Mouse (Mus musculus) embryonic fibroblast, embryonic 13.5 days (primary cell): ENCODE data around the gene Gm28308. TPM values are rescaled to one million over a fixed set of nuclear protein-coding genes. Genes with fewer than 3 reads are reported as not detected.
A peak's percentile ranks its signal among the peaks of the same experiment; 100 is the strongest.

Experiments
- H3K27ac ChIP-seq: 2 replicates; pipeline ENCODE4 v1.5.1; 2012; ENCODE audit warnings: low read length, control low read depth, inconsistent platforms; ENCODE audit not compliant: insufficient read depth
- H3K4me1 ChIP-seq: 2 replicates; pipeline ENCODE4 v1.6.1; 2011; ENCODE audit warnings: low read length; ENCODE audit not compliant: control insufficient read depth, insufficient read depth
- H3K4me3 ChIP-seq: 2 replicates; pipeline ENCODE4 v1.5.1; 2011; ENCODE audit warnings: mild to moderate bottlenecking, control low read depth, low read length; ENCODE audit not compliant: insufficient read depth
- CTCF ChIP-seq: IDR thresholded peaks from 2 replicates; pipeline ENCODE4 v1.5.1; 2011; ENCODE audit warnings: mild to moderate bottlenecking, control low read depth, low read length, moderate library complexity, borderline replicate concordance; ENCODE audit not compliant: insufficient read depth
- POLR2A ChIP-seq: IDR thresholded peaks from 2 replicates; pipeline ENCODE4 v1.6.1; 2011; ENCODE audit warnings: low read depth, mild to moderate bottlenecking, control low read depth, low read length, moderate library complexity
- polyA plus RNA-seq: library from polyadenylated mRNA; stranded (reverse); fragments of >200 nt; gene quantifications from 2 replicates; pipeline ENCODE4 v1.2.4, GENCODE M21; 2011; ENCODE audit warnings: low read depth; ENCODE audit not compliant: missing spikeins, insufficient read length

The Gm28308 gene
- polyA plus RNA-seq, 1 experiment = not detected

- H3K4me3 ChIP-seq = peak overlapping the region; percentile 23
- H3K4me1 ChIP-seq = 0 out of 2 replicates have a peak, but pooled peaks cover 2% of the 10 kb centered on the region
- H3K27ac ChIP-seq = peak overlapping the region; percentile 76
Measured at GRCm38 (mm10) chr6:52160511-52161335, 52.4 kb downstream of the Gm28308 start.

GRCm38 (mm10) chr6:52159979-52160378 is 53.2 kb downstream of the Gm28308 start:
- 0 out of 2 replicates have a peak, but pooled peaks cover 2% of the 10 kb centered on the region for H3K4me1 ChIP-seq
- peak overlapping the region; percentile 90 for H3K27ac ChIP-seq
- H3K4me3 ChIP-seq = peak overlapping the region; percentile 55

More at GRCm38 (mm10) chr6:52160511-52161335, 52.4 kb downstream of the Gm28308 start:
- TF ChIP-seq CTCF = no peak
- 0 out of 2 replicates have a peak, but pooled peaks have one; percentile 31 for TF ChIP-seq POLR2A

GRCm38 (mm10) chr6:52159164-52159761 is 53.9 kb downstream of the Gm28308 start:
- 0 out of 2 replicates have a peak, but pooled peaks cover 2% of the 10 kb centered on the region for H3K4me1 ChIP-seq
- TF ChIP-seq CTCF (no peak), POLR2A (no peak; the same call in none of the 2 replicates)
- H3K27ac ChIP-seq = peak overlapping the region; percentile 90
- peak overlapping the region; percentile 55 for H3K4me3 ChIP-seq

More at GRCm38 (mm10) chr6:52159979-52160378, 53.2 kb downstream of the Gm28308 start:
- TF ChIP-seq CTCF = no peak
- TF ChIP-seq POLR2A = no peak

- Histone ChIP-seq H3K4me1 (0 out of 2 replicates have a peak, but pooled peaks cover 2% of the 10 kb centered on the region), H3K27ac (peak within 1 kb of the TSS; percentile 90), H3K4me3 (peak within 1 kb of the TSS; percentile 55)
- TF ChIP-seq POLR2A (peak; percentile 70), CTCF (no peak)
Measured at GRCm38 (mm10) chr6:52158276-52159051, 54.7 kb downstream of the Gm28308 start, which contains the start of gene Hoxa1. Gene Hoxa1 (minus strand): TSS chr6:52158317.

- no peak for TF ChIP-seq POLR2A
- no peak for TF ChIP-seq CTCF
- Histone ChIP-seq H3K27ac (no peak overlapping the region), H3K4me1 (no peaks in the 10 kb centered on the region)
Measured at GRCm38 (mm10) chr6:52157466-52158275, 55.5 kb downstream of the Gm28308 start.

GRCm38 (mm10) chr6:52156551-52157200 is 56.5 kb downstream of the Gm28308 start:
- Histone ChIP-seq H3K27ac (no peak overlapping the region), H3K4me1 (no peaks in the 10 kb centered on the region), H3K4me3 (no peak overlapping the region)
- TF ChIP-seq POLR2A (no peak), CTCF (no peak)

More at GRCm38 (mm10) chr6:52157466-52158275, 55.5 kb downstream of the Gm28308 start:
- peak overlapping the region; percentile 54 for H3K4me3 ChIP-seq

GRCm38 (mm10) chr6:52155471-52155870 is 57.7 kb downstream of the Gm28308 start:
- TF ChIP-seq POLR2A = no peak
- no peak for TF ChIP-seq CTCF
- Histone ChIP-seq H3K27ac (no peak overlapping the region), H3K4me3 (no peak overlapping the region), H3K4me1 (0 out of 2 replicates have a peak, but pooled peaks cover under 1% of the 10 kb centered on the region)

- no peak overlapping the region for H3K27ac ChIP-seq
- H3K4me1 ChIP-seq = 0 out of 2 replicates have a peak, but pooled peaks cover 4% of the 10 kb centered on the region
- H3K4me3 ChIP-seq = no peak overlapping the region
- TF ChIP-seq POLR2A = no peak
- no peak for TF ChIP-seq CTCF
Measured at GRCm38 (mm10) chr6:52154044-52154443, 59.1 kb downstream of the Gm28308 start.
